Mouse (Mus musculus): ENCODE results near the gene Timp4.

DNA sequence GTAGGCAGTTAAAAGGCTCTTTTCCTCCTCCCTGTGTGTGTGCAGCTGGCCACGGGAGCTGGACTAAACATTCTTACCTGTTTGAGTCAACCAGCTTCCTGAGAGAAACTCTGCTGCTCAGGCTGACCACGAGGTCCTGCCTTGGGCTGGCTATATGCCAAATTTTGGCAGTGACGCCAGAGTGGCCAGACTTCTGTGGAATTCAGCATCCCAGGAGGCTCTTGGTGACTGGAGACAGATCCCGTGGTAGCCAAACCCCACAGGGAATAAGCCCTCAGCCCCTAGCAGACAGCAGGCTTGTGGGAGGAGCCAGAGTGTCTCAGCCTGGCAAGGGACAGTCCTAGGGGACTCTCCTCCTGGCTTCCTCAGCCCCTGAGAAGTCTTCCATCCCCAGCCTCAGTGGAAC lies 19.9 kb upstream of the Timp4 start:
- TF ChIP-seq CTCF (IDR thresholded peaks at IDR 0.05; ENCODE audit: control insufficient read depth, insufficient read depth, insufficient replicate concordance, low read depth, low read length) (no peak), POLR2A (IDR thresholded peaks at IDR 0.05; ENCODE audit: control insufficient read depth, low read depth, low read length) (no peak)
